Mouse (Mus musculus) G1E (cell line): Measurements from ENCODE around the gene Lcn2.

Source experiments
- CTCF ChIP-seq: IDR thresholded peaks from 2 replicates; pipeline ENCODE4 v1.5.1; 2012; ENCODE audit warnings: low read depth, low read length, inconsistent platforms, mixed read lengths
- GATA1 ChIP-seq: IDR thresholded peaks from 2 replicates; pipeline ENCODE4 v1.6.1; 2012; ENCODE audit warnings: borderline replicate concordance, low read length, inconsistent platforms, mixed read lengths

DNA sequence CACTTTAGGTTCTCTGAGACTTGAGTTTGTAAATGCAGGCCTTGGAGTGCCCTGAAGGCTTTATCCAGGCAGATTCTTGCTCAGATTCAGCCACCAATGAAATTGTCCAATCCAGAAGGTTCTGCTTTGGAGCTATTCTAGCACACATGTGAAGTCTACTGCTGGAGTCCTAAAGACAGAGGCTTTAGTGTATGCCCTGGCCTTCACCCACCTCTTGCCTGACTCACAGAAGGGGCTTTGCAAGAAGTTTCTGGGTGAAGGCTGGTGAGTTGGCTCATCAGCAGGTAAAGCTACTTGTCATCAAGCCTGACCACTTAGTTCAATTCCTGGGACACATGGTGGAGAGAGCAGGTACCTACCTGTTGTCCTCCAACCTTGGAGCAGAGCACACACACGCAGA lies 38.1 kb upstream of the Lcn2 start:
- TF ChIP-seq CTCF (no peak), GATA1 (no peak)
